Mouse (Mus musculus) G1E (cell line): ENCODE measurements at regions not wholly inside any gene's neighbourhood (a gene's known extent, or its start where the extent isn't known, plus 50 kb on each side); places are given as distances from the start of the nearest gene placed in this dataset.

Experiments used
- CTCF ChIP-seq: IDR thresholded peaks from 2 replicates; pipeline ENCODE4 v1.5.1; 2012; ENCODE audit warnings: low read depth, low read length, inconsistent platforms, mixed read lengths
- GATA1 ChIP-seq: IDR thresholded peaks from 2 replicates; pipeline ENCODE4 v1.6.1; 2012; ENCODE audit warnings: borderline replicate concordance, low read length, inconsistent platforms, mixed read lengths
- GATA2 ChIP-seq: IDR thresholded peaks from 2 replicates; pipeline ENCODE4 v1.6.1; 2012; ENCODE audit warnings: low read depth, low read length, inconsistent platforms, borderline replicate concordance
- POLR2AphosphoS5 ChIP-seq: IDR thresholded peaks from 2 replicates; pipeline ENCODE4 v1.6.1; 2012; ENCODE audit warnings: low read depth, low read length, inconsistent platforms; ENCODE audit not compliant: insufficient replicate concordance
- TAL1 ChIP-seq: conservative IDR thresholded peaks from 2 replicates; pipeline ENCODE4 v1.6.1; 2012; ENCODE audit warnings: low read depth, low read length, inconsistent platforms, mixed read lengths

DNA sequence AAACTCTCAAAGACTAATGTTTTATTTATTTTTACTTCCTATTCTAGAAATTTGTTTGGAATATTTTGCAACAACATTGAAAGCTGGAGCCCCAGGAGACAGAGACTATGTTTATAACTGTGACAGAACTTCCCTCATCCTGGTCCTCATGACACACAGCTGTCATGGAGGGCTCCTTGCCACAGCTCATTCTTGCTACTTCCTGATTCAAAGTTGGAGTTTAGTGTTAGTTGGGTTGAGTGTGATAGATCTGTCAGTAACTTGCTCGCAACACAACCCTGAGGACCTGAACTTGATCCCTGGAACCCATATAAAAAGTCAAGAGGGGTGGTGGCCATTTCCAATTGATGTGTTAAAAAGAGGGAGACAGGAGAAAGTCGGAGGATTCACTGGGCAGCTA is 328.3 kb upstream of the Nox3 start:
- no peak for TF ChIP-seq CTCF
- TF ChIP-seq TAL1, result no peak
- no peak for TF ChIP-seq GATA1
- TF ChIP-seq POLR2AphosphoS5, result no peak
- no peak for TF ChIP-seq GATA2
